Mouse (Mus musculus) forebrain, embryonic 16.5 days (tissue): ENCODE data around the gene Cbwd1. TPM values are rescaled to one million over a fixed set of nuclear protein-coding genes. Genes with fewer than 3 reads are reported as not detected.

Experiments
- ATAC-seq: fragments of 200-750 bp; cut with Nextera tagmentation; 2 replicates; pipeline ENCODE4 v1.8.0; 2017; ENCODE audit warnings: mild to moderate bottlenecking, moderate library complexity
- H3K27ac ChIP-seq: fragments of 300-500 bp; sonication (generic); 2 replicates; pipeline ENCODE4 v1.5.1; 2014; ENCODE audit warnings: low read length, control low read depth
- H3K27me3 ChIP-seq: fragments of 300-500 bp; sonication (generic); replicated peaks from 2 replicates; pipeline ENCODE4 v1.6.1; 2014; ENCODE audit warnings: low read length; ENCODE audit not compliant: control insufficient read depth, insufficient read depth
- H3K36me3 ChIP-seq: fragments of 300-500 bp; sonication (generic); 2 replicates; pipeline ENCODE4 v1.6.1; 2014; ENCODE audit not compliant: control insufficient read depth, insufficient read depth
- H3K4me1 ChIP-seq: fragments of 300-500 bp; sonication (generic); replicated peaks from 2 replicates; pipeline ENCODE4 v1.6.1; 2014; ENCODE audit warnings: low read length; ENCODE audit not compliant: control insufficient read depth, insufficient read depth
- H3K4me2 ChIP-seq: fragments of 300-500 bp; sonication (generic); 2 replicates; pipeline ENCODE4 v1.6.1; 2014; ENCODE audit warnings: mild to moderate bottlenecking, low read length, control low read depth
- H3K4me3 ChIP-seq: fragments of 300-500 bp; sonication (generic); replicated peaks from 2 replicates; pipeline ENCODE4 v1.5.1; 2014; ENCODE audit warnings: mild to moderate bottlenecking, low read length, control low read depth
- H3K9ac ChIP-seq: fragments of 300-500 bp; sonication (generic); replicated peaks from 2 replicates; pipeline ENCODE4 v1.6.1; 2014; ENCODE audit warnings: low read depth, low read length, control low read depth
- H3K9me3 ChIP-seq: fragments of 300-500 bp; sonication (generic); 2 replicates; pipeline ENCODE4 v1.6.1; 2016; ENCODE audit warnings: low read length; ENCODE audit not compliant: control insufficient read depth
- WGBS: fragments of 180-500 bp; shearing (Covaris S2); extraction: QIAGEN DNeasy Blood & Tissue Kit; methylation state at CpG from one replicate; pipeline ENCODE4 v1.1.7; 2014; 5-methylcytosine and 5-hydroxymethylcytosine counted together
- polyA plus RNA-seq: library from polyadenylated mRNA; unstranded; fragments of >200 nt; fragmentation: Nextera tagmentation; extraction: Ambion mirVana; gene quantifications from 2 replicates; pipeline ENCODE4 v1.2.1, GENCODE M21; 2015

Gene Cbwd1
- polyA plus RNA-seq, 1 experiment from 2014 or later, result 18.2 TPM

GRCm38 (mm10) chr19:24937084-24937483 is 24.3 kb downstream of the Cbwd1 start:
- H3K4me2 ChIP-seq, result no peak overlapping the region
- H3K4me1 ChIP-seq, result no peaks in the 10 kb centered on the region
- no peak overlapping the region for H3K4me3 ChIP-seq
- no peak overlapping the region for H3K9ac ChIP-seq
- WGBS, result 33% methylated on average over 1 of the region's 1 CpGs
- peaks cover 4% of the 10 kb centered on the region; the same call in 1 of the 2 replicates for H3K36me3 ChIP-seq
- H3K9me3 ChIP-seq, result no peaks in the 10 kb centered on the region
- no peak for ATAC-seq
- H3K27ac ChIP-seq, result no peak overlapping the region
- H3K27me3 ChIP-seq, result no peaks in the 10 kb centered on the region

DNA sequence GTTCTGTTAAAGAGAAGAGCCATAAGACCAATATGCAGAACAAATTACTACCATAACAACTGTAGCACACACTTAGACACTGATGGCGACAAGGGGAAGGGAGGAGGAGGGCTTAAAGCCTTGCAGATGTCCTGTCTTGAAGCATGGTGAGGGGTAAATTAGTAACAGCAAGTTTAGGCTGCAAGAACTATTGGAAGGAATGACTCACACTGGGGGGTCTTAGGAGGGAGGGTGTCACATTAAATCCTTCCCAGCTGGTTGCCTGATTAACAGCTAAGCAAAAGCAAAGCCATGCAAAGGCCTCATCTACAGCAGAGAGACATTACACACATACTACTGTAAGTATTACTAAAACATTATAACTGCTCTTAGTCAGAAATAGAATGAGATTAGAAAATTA is 32.4 kb downstream of the Cbwd1 start:
- Histone ChIP-seq H3K4me3 (no peak overlapping the region), H3K36me3 (no peaks in the 10 kb centered on the region), H3K27me3 (no peaks in the 10 kb centered on the region), H3K9ac (no peak overlapping the region), H3K4me1 (no peaks in the 10 kb centered on the region), H3K27ac (no peak overlapping the region), H3K9me3 (no peaks in the 10 kb centered on the region), H3K4me2 (no peak overlapping the region)
- 27% methylated on average over 1 of the region's 1 CpGs for WGBS
- ATAC-seq, result no peak

- Histone ChIP-seq H3K9ac (no peak overlapping the region), H3K9me3 (no peaks in the 10 kb centered on the region), H3K4me3 (no peak overlapping the region), H3K36me3 (peaks cover 12% of the 10 kb centered on the region; the same call in 1 of the 2 replicates), H3K4me1 (no peaks in the 10 kb centered on the region), H3K27ac (no peak overlapping the region), H3K4me2 (no peak overlapping the region), H3K27me3 (no peaks in the 10 kb centered on the region)
- 85% methylated on average over 5 of the region's 5 CpGs for WGBS
- ATAC-seq, result no peak
Measured at GRCm38 (mm10) chr19:24920866-24921265, 40.5 kb downstream of the Cbwd1 start.

- ATAC-seq, result no peak
- Histone ChIP-seq H3K36me3 (no peaks in the 10 kb centered on the region), H3K4me3 (no peak overlapping the region), H3K27ac (no peak overlapping the region), H3K27me3 (peaks cover 3% of the 10 kb centered on the region; the same call in 1 of the 2 replicates), H3K4me2 (no peak overlapping the region), H3K9me3 (no peaks in the 10 kb centered on the region), H3K9ac (no peak overlapping the region), H3K4me1 (no peaks in the 10 kb centered on the region)
- 89% methylated on average over 3 of the region's 3 CpGs for WGBS
Measured at GRCm38 (mm10) chr19:24908385-24909155, 52.8 kb downstream of the Cbwd1 start.

- Histone ChIP-seq H3K4me1 (no peaks in the 10 kb centered on the region), H3K27me3 (peaks cover 9% of the 10 kb centered on the region), H3K9ac (no peak overlapping the region), H3K4me2 (no peak overlapping the region), H3K27ac (no peak overlapping the region), H3K9me3 (no peaks in the 10 kb centered on the region), H3K4me3 (no peak overlapping the region), H3K36me3 (no peaks in the 10 kb centered on the region)
- 95% methylated on average over 4 of the region's 6 CpGs for WGBS
- ATAC-seq, result no peak
Measured at GRCm38 (mm10) chr19:24907655-24908054, 53.8 kb downstream of the Cbwd1 start.

- 55% methylated on average over 2 of the region's 2 CpGs for WGBS
- H3K9ac ChIP-seq, result no peak overlapping the region
- ATAC-seq, result no peak
- no peaks in the 10 kb centered on the region for H3K9me3 ChIP-seq
- no peaks in the 10 kb centered on the region for H3K36me3 ChIP-seq
- no peak overlapping the region for H3K4me2 ChIP-seq
- no peak overlapping the region for H3K27ac ChIP-seq
- no peak overlapping the region for H3K4me3 ChIP-seq
- peaks cover 39% of the 10 kb centered on the region for H3K27me3 ChIP-seq
- H3K4me1 ChIP-seq, result peaks cover 16% of the 10 kb centered on the region
Measured at GRCm38 (mm10) chr19:24902821-24903220, 58.6 kb downstream of the Cbwd1 start.

DNA sequence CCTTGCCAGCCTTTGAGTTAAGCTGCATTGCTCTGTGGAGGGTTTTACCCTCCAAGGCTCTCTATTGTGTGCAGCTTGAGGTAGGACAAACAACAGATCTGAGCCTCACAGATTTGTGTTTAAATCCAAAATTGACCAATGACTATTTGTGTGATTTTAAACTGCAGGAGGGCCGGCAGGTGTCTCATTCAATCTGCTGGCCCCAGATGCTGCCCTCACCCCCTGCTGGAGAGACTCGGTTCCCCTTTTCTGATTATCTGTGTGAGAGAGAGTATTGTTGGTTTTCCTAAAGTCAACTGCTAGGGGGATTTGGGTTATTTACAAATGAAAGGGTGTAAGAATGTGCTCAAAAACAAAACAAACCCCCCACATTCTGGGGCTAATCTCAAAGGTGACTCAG is 59.2 kb downstream of the Cbwd1 start:
- H3K9ac ChIP-seq, result no peak overlapping the region
- no peak overlapping the region for H3K27ac ChIP-seq
- WGBS, result 2% methylated on average over 2 of the region's 2 CpGs
- H3K4me3 ChIP-seq, result no peak overlapping the region
- H3K4me2 ChIP-seq, result no peak overlapping the region
- H3K27me3 ChIP-seq, result peaks cover 44% of the 10 kb centered on the region
- H3K36me3 ChIP-seq, result no peaks in the 10 kb centered on the region
- ATAC-seq, result no peak
- H3K9me3 ChIP-seq, result no peaks in the 10 kb centered on the region
- H3K4me1 ChIP-seq, result peaks cover 20% of the 10 kb centered on the region

GRCm38 (mm10) chr19:24901666-24902065 is 59.7 kb downstream of the Cbwd1 start:
- H3K4me2 ChIP-seq, result no peak overlapping the region
- H3K27ac ChIP-seq, result no peak overlapping the region
- no peak overlapping the region for H3K4me3 ChIP-seq
- H3K9ac ChIP-seq, result no peak overlapping the region
- H3K4me1 ChIP-seq, result peaks cover 22% of the 10 kb centered on the region
- no peak for ATAC-seq
- 2% methylated on average over 3 of the region's 3 CpGs for WGBS
- peaks cover 50% of the 10 kb centered on the region for H3K27me3 ChIP-seq
- H3K36me3 ChIP-seq, result no peaks in the 10 kb centered on the region
- no peaks in the 10 kb centered on the region for H3K9me3 ChIP-seq

DNA sequence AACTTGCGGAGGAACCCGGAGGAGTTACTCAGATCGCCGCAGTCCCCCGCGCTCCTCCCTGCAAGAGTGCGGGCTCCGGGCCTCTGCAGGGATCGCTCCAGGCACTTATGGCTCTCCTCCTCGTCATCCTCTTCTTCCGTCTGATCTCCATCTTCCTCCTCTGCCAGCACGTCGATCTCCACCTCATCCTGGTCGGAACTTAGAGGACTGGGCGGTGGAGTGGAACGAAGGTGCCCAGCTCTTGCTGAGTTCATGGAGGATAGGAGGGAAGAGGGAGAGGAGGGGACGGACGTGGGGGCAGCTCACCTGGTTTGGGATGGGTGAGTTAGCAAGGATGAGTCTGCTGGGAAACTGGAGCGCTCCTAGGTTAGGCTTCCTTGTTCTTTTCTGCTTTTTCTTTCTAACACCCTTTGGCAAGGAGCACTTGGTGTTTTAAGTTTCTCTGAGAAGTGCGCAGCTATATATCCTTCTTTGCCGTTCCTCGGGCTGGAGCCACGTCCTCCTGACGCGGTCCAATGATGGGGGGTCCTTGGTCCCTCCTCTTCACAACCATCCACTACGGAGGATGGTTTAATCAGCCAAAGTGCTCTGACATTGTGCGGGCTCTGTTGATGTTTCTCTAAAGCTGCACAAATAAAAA is 60.7 kb downstream of the Cbwd1 start, which contains the start of gene Foxd4:
Foxd4 (minus strand) TSS at position 617 of the 640 bp plus-strand sequence.
- Histone ChIP-seq H3K4me1 (peaks cover 22% of the 10 kb centered on the region), H3K27me3 (peaks cover 53% of the 10 kb centered on the region), H3K36me3 (no peaks in the 10 kb centered on the region), H3K4me2 (peak within 1 kb of the TSS; percentile 59), H3K4me3 (peak within 1 kb of the TSS; percentile 39), H3K9ac (0 out of 2 replicates have a peak within 1 kb of the TSS, but pooled peaks have one; percentile 1), H3K27ac (no peak within 1 kb of the TSS), H3K9me3 (no peaks in the 10 kb centered on the region)
- peak; percentile 21; the same call in 1 of the 2 replicates for ATAC-seq
- under 1% methylated on average over 27 of the region's 27 CpGs for WGBS
